Mouse (Mus musculus) right cerebral cortex, postnatal 10 days (tissue): ENCODE data around the gene Jade1.

Source experiments
- DNase-seq, 2 experiments: peaks; one replicate each; pipeline ENCODE4 v3.0.0; 2021; ENCODE audit warnings: low spot score in 2 of 2

Gene Jade1

GRCm38 (mm10) chr3:41577240-41577639, 21.7 kb downstream of the Jade1 start:
- no peak for DNase-seq

GRCm38 (mm10) chr3:41579873-41580272, 24.3 kb downstream of the Jade1 start:
- DNase-seq = no peak

GRCm38 (mm10) chr3:41580401-41581323, 25.1 kb downstream of the Jade1 start:
- DNase-seq = no peak

GRCm38 (mm10) chr3:41581436-41581835, 25.9 kb downstream of the Jade1 start:
- DNase-seq = no peak

GRCm38 (mm10) chr3:41582256-41582655, 26.7 kb downstream of the Jade1 start:
- no peak for DNase-seq

- DNase-seq = no peak
These were observed 27.6 kb downstream of the Jade1 start for GRCm38 (mm10) chr3:41583092-41583491.

GRCm38 (mm10) chr3:41583621-41584020, 28.1 kb downstream of the Jade1 start:
- DNase-seq = no peak

- no peak for DNase-seq
These were observed 30.0 kb downstream of the Jade1 start for GRCm38 (mm10) chr3:41585548-41585947.

- no peak for DNase-seq
These were observed 30.8 kb downstream of the Jade1 start for GRCm38 (mm10) chr3:41586330-41586729.

- DNase-seq = no peak
These were observed 31.4 kb downstream of the Jade1 start for GRCm38 (mm10) chr3:41586917-41587316.

GRCm38 (mm10) chr3:41587588-41587987, 32.1 kb downstream of the Jade1 start:
- DNase-seq = no peak

- DNase-seq = no peak
These were observed 33.0 kb downstream of the Jade1 start for GRCm38 (mm10) chr3:41588495-41588894.

- DNase-seq = no peak
These were observed 33.8 kb downstream of the Jade1 start for GRCm38 (mm10) chr3:41589246-41589914.

GRCm38 (mm10) chr3:41589988-41590387, 34.5 kb downstream of the Jade1 start:
- DNase-seq = no peak

- DNase-seq = no peak
These were observed 35.4 kb downstream of the Jade1 start for GRCm38 (mm10) chr3:41590695-41591559.

GRCm38 (mm10) chr3:41591651-41592170, 36.2 kb downstream of the Jade1 start:
- DNase-seq = no peak

GRCm38 (mm10) chr3:41592805-41593204, 37.3 kb downstream of the Jade1 start:
- no peak for DNase-seq

- DNase-seq = no peak
These were observed 38.8 kb downstream of the Jade1 start for GRCm38 (mm10) chr3:41594097-41594879.

- DNase-seq = no peak
These were observed 39.5 kb downstream of the Jade1 start for GRCm38 (mm10) chr3:41595010-41595409.

GRCm38 (mm10) chr3:41597036-41597435, 41.5 kb downstream of the Jade1 start:
- DNase-seq = no peak

- DNase-seq = no peak
These were observed 42.9 kb downstream of the Jade1 start for GRCm38 (mm10) chr3:41598412-41598811.
